Mouse (Mus musculus) v-Abl transformed pro-B cells (cell line): ENCODE data around the gene Cit.

Experiments used
- in situ Hi-C, 2 experiments: fragments of 400-800 bp; cut with MboI; formaldehyde crosslinking; loops; one replicate each; pipeline ENCODE4 v1.15.1; 2025; ENCODE audit not compliant: unreplicated experiment in 2 of 2

The Cit gene

DNA sequence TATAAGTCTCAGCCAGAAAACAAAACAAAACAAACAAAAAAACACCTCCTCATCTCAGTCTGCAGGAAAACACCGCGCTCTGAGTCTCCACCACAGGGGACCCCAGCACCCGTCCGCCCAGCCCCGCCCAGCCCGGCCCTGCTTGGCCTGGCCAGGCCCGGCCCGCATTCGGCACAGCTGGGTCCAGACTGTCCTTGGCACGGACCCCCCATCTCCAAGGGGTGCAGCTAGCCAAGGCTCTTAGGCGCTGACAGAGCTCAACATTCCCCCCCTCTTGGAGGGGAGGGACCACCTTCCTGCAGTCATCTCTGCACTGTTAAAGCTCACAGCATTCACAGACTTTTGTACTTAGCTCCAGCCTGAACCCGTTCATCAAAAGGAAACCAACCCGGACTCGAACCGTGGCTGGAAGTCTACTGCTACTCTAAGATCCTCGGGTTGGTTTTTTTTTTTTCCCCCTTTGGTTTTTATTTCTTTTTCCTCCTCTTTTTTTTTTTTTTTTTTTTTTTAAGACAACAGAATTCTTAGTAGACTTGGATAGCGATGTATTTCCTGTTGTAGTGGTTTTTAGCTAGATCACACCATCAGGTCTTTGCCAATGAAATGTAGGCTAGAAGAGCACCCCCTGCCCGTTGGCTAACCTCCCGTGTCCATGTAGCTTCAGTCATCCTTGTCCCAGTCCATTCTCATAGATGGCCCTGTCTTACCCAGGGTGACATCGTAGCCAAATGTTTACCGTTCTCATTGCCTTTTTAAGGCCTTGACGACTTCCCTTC, 161.4 kb downstream of the Cit start:
- in situ Hi-C loops, result no loop called here

DNA sequence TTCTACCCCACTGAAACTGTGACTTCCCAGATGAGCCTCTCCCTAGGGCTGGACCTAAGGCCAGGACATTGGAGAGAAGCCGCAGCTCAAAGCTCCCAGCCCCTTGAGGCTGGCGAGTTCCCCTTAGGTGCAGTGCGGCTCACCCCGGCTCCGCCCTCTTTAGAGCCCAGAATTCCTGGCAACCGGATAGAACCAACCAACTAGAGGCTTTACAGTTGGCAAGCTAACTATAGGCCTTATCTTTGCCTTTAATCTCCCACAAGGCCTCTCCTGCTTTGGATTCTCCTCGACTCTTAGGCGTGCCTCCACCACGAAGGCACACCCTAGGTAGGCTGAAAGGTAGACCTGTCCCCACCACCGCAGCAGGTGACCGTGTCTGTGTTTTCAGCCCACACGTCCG, 162.6 kb downstream of the Cit start:
- in situ Hi-C loops, result no loop called here

GRCm38 (mm10) chr5:116009091-116009851, 164.2 kb downstream of the Cit start:
- in situ Hi-C loops, result no loop called here

- in situ Hi-C loops, result no loop called here
Measured at GRCm38 (mm10) chr5:116009884-116010627, 165.0 kb downstream of the Cit start.

GRCm38 (mm10) chr5:116011700-116012099, 166.6 kb downstream of the Cit start:
- in situ Hi-C loops, result no loop called here

- in situ Hi-C loops, result no loop called here
Measured at GRCm38 (mm10) chr5:116012503-116012902, 167.4 kb downstream of the Cit start.

- in situ Hi-C loops, result no loop called here
Measured at GRCm38 (mm10) chr5:116013821-116014220, 168.7 kb downstream of the Cit start.

- in situ Hi-C loops, result no loop called here
Measured at GRCm38 (mm10) chr5:116014237-116014636, 169.2 kb downstream of the Cit start.

DNA sequence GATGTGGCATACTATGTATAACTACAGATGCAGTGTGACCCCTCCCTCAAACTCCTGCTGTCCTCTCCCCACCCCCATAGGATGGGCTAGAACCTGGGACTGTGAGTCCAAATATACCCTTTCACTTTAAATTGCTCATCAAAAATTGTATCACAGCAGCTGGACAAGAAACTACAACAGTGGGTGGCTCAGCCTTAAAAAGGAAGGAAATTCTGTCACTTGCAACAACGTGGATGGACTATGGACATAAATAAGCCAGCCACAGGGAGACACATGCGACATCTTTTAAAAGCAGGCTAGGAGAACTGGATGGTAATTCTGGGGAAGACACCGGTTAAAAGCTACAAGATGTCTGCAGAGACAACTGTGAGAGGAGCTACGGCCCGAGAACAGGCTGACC, 171.5 kb downstream of the Cit start:
- in situ Hi-C loops, result no loop called here

- in situ Hi-C loops, result no loop called here
Measured at GRCm38 (mm10) chr5:116017391-116017790, 172.3 kb downstream of the Cit start.

DNA sequence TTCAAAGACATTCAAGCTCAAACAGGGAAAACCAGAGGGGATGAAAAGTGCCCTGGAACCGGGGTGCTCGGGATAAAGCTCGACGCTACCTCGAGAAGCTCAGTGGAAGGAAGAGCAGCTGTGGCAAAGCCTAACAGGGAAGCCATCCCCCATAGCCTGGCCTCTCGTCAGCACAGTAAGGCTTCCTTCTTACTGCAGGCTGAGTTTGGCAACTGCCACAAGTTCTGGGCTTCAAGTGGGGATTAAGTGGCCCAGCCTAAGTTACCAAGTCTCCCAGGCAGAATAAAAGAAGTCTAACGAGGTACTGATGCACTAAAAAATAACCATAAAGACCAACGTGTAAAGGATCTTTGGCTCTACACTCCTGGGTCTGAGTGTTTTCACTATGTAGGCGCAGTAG, 173.1 kb downstream of the Cit start:
- in situ Hi-C loops, result no loop called here

- in situ Hi-C loops, result no loop called here
Measured at GRCm38 (mm10) chr5:116018784-116019183, 173.7 kb downstream of the Cit start.

DNA sequence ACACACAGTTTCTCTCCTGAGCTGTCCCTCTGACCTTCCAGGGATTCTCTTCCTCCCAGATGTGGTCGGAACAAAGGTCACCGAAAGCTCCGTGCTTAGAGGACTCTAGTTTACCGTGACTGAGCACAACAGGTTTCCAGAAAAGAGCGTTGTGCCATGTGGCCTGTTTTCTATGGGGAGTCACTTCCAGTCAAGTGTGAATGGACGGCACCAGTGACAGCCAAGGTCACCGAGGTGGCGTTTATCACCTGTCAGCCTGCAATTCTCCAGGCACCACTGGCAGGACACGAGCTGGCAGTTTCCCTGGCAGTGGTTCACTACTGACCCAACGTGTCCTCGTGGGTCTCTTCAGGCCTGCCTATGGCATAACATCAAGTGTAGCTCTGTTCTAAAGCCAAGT, 174.3 kb downstream of the Cit start:
- in situ Hi-C loops, result no loop called here

- in situ Hi-C loops, result loop anchor here (5.0 to 10.0 kb wide), 4 partner anchors 367 to 1373 kb away; partner anchors contain the start of gene Pebp1 (in 1 of the 2)
Measured at GRCm38 (mm10) chr5:116021552-116021951, 176.5 kb downstream of the Cit start.

DNA sequence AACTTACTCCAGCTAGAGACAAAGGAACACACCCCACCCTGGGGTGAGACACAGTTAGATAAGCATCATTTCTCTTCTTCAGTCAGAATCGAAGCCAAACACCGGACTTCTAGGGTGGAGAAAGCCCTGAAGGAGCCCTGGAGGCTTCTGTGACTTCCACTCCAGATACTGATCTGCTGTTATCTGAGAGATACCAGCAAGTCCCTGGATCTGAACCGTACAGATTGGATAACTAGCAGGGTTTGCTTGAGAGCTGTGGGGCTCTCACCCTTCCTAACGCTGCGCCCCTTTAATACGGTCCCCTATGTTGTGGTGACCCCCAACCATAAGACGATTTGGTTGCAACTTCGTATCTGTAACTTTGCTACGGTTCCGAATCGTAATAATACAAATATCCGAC, 177.1 kb downstream of the Cit start:
- in situ Hi-C loops, result loop anchor here (5.0 to 10.0 kb wide), 4 partner anchors 367 to 1373 kb away; partner anchors contain the start of gene Pebp1 (in 1 of the 2)

DNA sequence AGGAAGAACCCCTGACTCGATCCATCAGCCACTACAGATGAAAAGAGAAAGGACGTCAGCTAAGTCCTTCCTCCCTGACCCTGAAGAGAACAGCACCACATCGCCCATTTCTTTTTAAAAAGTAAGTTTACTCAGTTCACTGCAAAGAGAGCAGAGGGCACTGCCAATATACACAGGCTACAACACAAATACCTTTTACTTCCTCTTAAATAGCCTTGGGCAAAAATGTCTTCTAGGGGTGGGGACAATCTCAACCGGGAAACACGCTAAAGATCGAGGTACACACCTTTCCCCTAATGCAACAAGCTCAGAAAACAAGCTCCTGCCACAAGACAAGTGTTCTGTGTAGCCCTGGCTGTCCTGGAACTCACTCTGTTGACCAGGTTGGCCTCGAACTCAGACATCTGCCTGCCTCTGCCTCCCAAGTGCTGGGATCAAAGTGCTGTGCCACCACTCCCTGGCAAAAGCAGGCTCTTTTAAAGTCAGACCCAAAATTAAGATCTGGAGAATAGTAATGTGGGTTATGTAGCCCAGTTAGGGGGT, 177.7 kb downstream of the Cit start:
- in situ Hi-C loops, result loop anchor here (5.0 to 10.0 kb wide), 4 partner anchors 368 to 1372 kb away; partner anchors contain the start of gene Pebp1 (in 1 of the 2)

- in situ Hi-C loops, result loop anchor here (5.0 to 10.0 kb wide), 4 partner anchors 368 to 1372 kb away; partner anchors contain the start of gene Pebp1 (in 1 of the 2)
Measured at GRCm38 (mm10) chr5:116023251-116023661, 178.2 kb downstream of the Cit start.

DNA sequence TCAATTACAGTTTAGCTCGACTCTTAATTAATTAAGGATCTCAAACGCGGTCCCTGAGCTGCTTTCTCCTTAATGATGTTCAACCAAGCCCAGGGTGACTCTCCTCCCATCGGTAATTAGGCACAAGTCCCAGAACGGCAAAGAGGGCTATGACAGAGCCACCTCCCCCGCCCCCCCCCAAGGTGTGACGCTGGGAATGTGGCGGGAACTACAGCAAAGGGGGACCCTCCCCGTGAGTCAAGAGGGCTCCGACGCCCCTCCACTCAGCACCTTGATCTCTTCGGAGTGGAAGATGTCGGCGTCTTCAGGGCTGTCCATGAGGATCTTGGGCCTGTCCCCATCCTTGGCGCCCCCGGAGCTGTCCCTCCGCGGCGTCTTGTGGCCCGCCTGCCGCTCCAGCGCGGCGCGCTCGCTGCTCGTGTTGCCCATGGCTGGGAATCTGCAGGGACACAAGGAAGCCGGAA, 178.8 kb downstream of the Cit start:
- in situ Hi-C loops, result loop anchor here (5.0 to 10.0 kb wide), 4 partner anchors 369 to 1371 kb away; partner anchors contain the start of gene Pebp1 (in 1 of the 2)

- in situ Hi-C loops, result loop anchor here (5.0 to 10.0 kb wide), 4 partner anchors 370 to 1370 kb away; partner anchors contain the start of gene Pebp1 (in 1 of the 2)
Measured at GRCm38 (mm10) chr5:116024327-116024739, 179.3 kb downstream of the Cit start, which contains the start of gene Prkab1. Gene Prkab1, minus strand, starts transcription at chr5:116024508.

DNA sequence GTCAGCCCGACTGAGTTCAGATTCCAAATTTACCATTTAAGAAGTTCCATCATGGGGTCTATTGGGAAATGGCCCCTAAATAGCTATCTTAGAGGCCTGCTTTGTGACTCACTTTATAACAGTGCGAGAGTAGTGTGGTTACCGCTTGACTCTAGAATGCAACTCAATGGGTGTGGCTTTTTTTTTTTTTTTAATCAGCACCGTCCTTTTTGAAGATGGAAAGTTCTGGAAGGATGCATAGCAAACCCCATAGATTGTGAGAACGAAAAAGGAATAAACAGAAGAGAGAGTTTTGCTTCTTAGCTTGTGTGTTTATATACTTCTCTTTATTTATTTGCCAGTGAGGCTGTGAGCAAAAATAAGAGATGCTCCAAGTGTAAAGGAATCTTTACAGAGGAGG, 181.0 kb downstream of the Cit start:
- in situ Hi-C loops, result loop anchor here (10.0 to 25.0 kb wide), 4 partner anchors 371 to 1911 kb away; partner anchors contain the start of gene Pebp1 (in 1 of the 2)
